Mouse (Mus musculus) embryonic fibroblast, embryonic 13.5 days (primary cell): ENCODE data around the gene Fbxl18. TPM values are rescaled to one million over a fixed set of nuclear protein-coding genes. Genes with fewer than 3 reads are reported as not detected.

ENCODE experiments used
- H3K27ac ChIP-seq: 2 replicates; pipeline ENCODE4 v1.5.1; 2012; ENCODE audit warnings: low read length, control low read depth, inconsistent platforms; ENCODE audit not compliant: insufficient read depth
- H3K4me1 ChIP-seq: 2 replicates; pipeline ENCODE4 v1.6.1; 2011; ENCODE audit warnings: low read length; ENCODE audit not compliant: control insufficient read depth, insufficient read depth
- H3K4me3 ChIP-seq: 2 replicates; pipeline ENCODE4 v1.5.1; 2011; ENCODE audit warnings: mild to moderate bottlenecking, control low read depth, low read length; ENCODE audit not compliant: insufficient read depth
- CTCF ChIP-seq: IDR thresholded peaks from 2 replicates; pipeline ENCODE4 v1.5.1; 2011; ENCODE audit warnings: mild to moderate bottlenecking, control low read depth, low read length, moderate library complexity, borderline replicate concordance; ENCODE audit not compliant: insufficient read depth
- POLR2A ChIP-seq: IDR thresholded peaks from 2 replicates; pipeline ENCODE4 v1.6.1; 2011; ENCODE audit warnings: low read depth, mild to moderate bottlenecking, control low read depth, low read length, moderate library complexity
- polyA plus RNA-seq: library from polyadenylated mRNA; stranded (reverse); fragments of >200 nt; gene quantifications from 2 replicates; pipeline ENCODE4 v1.2.4, GENCODE M21; 2011; ENCODE audit warnings: low read depth; ENCODE audit not compliant: missing spikeins, insufficient read length

Gene Fbxl18
- polyA plus RNA-seq, 1 experiment, result 8.7 TPM

GRCm38 (mm10) chr5:142833646-142834438, 61.4 kb downstream of the Fbxl18 start:
- Histone ChIP-seq H3K4me1 (no peaks in the 10 kb centered on the region), H3K4me3 (no peak overlapping the region), H3K27ac (no peak overlapping the region)
- no peak for TF ChIP-seq CTCF
- no peak for TF ChIP-seq POLR2A

GRCm38 (mm10) chr5:142826131-142826530, 69.1 kb downstream of the Fbxl18 start:
- Histone ChIP-seq H3K4me3 (no peak overlapping the region), H3K4me1 (0 out of 2 replicates have a peak, but pooled peaks cover 3% of the 10 kb centered on the region), H3K27ac (no peak overlapping the region)
- TF ChIP-seq CTCF (no peak), POLR2A (no peak)

- TF ChIP-seq CTCF (no peak), POLR2A (0 out of 2 replicates have a peak, but pooled peaks have one; percentile 11)
Measured at GRCm38 (mm10) chr5:142825665-142826064, 69.6 kb downstream of the Fbxl18 start.

GRCm38 (mm10) chr5:142824091-142824490, 71.1 kb downstream of the Fbxl18 start:
- Histone ChIP-seq H3K4me3 (peak overlapping the region; percentile 23), H3K4me1 (0 out of 2 replicates have a peak, but pooled peaks cover 3% of the 10 kb centered on the region), H3K27ac (peak overlapping the region; percentile 99)
- no peak for TF ChIP-seq CTCF
- TF ChIP-seq POLR2A, result 0 out of 2 replicates have a peak, but pooled peaks have one; percentile 46

More at GRCm38 (mm10) chr5:142825665-142826064, 69.6 kb downstream of the Fbxl18 start:
- Histone ChIP-seq H3K4me3 (no peak overlapping the region), H3K27ac (no peak overlapping the region), H3K4me1 (0 out of 2 replicates have a peak, but pooled peaks cover 3% of the 10 kb centered on the region)

GRCm38 (mm10) chr5:142823096-142824062, 71.8 kb downstream of the Fbxl18 start:
- TF ChIP-seq CTCF (no peak), POLR2A (peak; percentile 90)
- H3K4me1 ChIP-seq, result 0 out of 2 replicates have a peak, but pooled peaks cover 3% of the 10 kb centered on the region
- peak overlapping the region; percentile 47 for H3K4me3 ChIP-seq
- peak overlapping the region; percentile 99 for H3K27ac ChIP-seq

- Histone ChIP-seq H3K4me3 (peak overlapping the region; percentile 68), H3K4me1 (0 out of 2 replicates have a peak, but pooled peaks cover 3% of the 10 kb centered on the region), H3K27ac (peak overlapping the region; percentile 100)
- TF ChIP-seq CTCF, result no peak
- TF ChIP-seq POLR2A, result peak; percentile 64
Measured at GRCm38 (mm10) chr5:142822286-142823095, 72.7 kb downstream of the Fbxl18 start.

- 0 out of 2 replicates have a peak, but pooled peaks cover 3% of the 10 kb centered on the region for H3K4me1 ChIP-seq
- peak overlapping the region; percentile 68 for H3K4me3 ChIP-seq
- H3K27ac ChIP-seq, result peak overlapping the region; percentile 100
- TF ChIP-seq CTCF, result no peak
- TF ChIP-seq POLR2A, result no peak
Measured at GRCm38 (mm10) chr5:142821974-142822285, 73.3 kb downstream of the Fbxl18 start.

GRCm38 (mm10) chr5:142821266-142821973, 73.8 kb downstream of the Fbxl18 start:
- peak overlapping the region; percentile 100 for H3K27ac ChIP-seq
- peak overlapping the region; percentile 68 for H3K4me3 ChIP-seq
- TF ChIP-seq POLR2A (peak; percentile 82), CTCF (no peak)
- 0 out of 2 replicates have a peak, but pooled peaks cover 3% of the 10 kb centered on the region for H3K4me1 ChIP-seq
